Mouse (Mus musculus) myocyte (in vitro differentiated cells): Measurements from ENCODE around the gene Plxnd1.

Experiments used
- MYOG ChIP-seq, 3 experiments: IDR thresholded peaks; one replicate each; pipeline ENCODE4 v1.6.1; 2011; ENCODE audit warnings: control low read depth in 2 of 3, low read depth in 2 of 3, mild to moderate bottlenecking in 2 of 3; ENCODE audit not compliant: insufficient read length in 2 of 3, control insufficient read depth in 1 of 3, insufficient read depth in 1 of 3
- POLR2A ChIP-seq: IDR thresholded peaks from one replicate; pipeline ENCODE4 v1.6.1; 2011; ENCODE audit warnings: low read depth, mild to moderate bottlenecking, control low read depth, moderate library complexity; ENCODE audit not compliant: insufficient read length
- TCF3 ChIP-seq: IDR thresholded peaks from one replicate; pipeline ENCODE4 v1.6.1; 2011; ENCODE audit warnings: low read depth, control low read depth; ENCODE audit not compliant: insufficient read length
- USF1 ChIP-seq: IDR thresholded peaks from one replicate; pipeline ENCODE4 v1.6.1; 2011; ENCODE audit warnings: low read depth, mild to moderate bottlenecking, control low read depth, moderate library complexity

- TF ChIP-seq POLR2A: no peak
- no peak for TF ChIP-seq TCF3
- no peak for TF ChIP-seq MYOG (IDR thresholded peaks at IDR 0.05; ENCODE audit: control insufficient read depth in 1 of 3, insufficient read depth in 1 of 3, insufficient read length in 2 of 3, low read depth in 2 of 3)
- TF ChIP-seq USF1: no peak
Measured at GRCm38 (mm10) chr6:115914511-115915202, 80.1 kb downstream of the Plxnd1 start.
